Mouse (Mus musculus) cerebellum, adult 2 months (tissue): Measurements from ENCODE around the gene Atxn1. TPM values are rescaled to one million over a fixed set of nuclear protein-coding genes. Genes with fewer than 3 reads are reported as not detected.

Experiments
- DNase-seq, 2 experiments: peaks; one replicate each; pipeline ENCODE4 v3.0.0; 2021
- H3K27ac ChIP-seq: fragments of 200-500 bp; 2 replicates; pipeline ENCODE4 v1.5.1; 2012; ENCODE audit warnings: low read length, control low read depth, inconsistent platforms; ENCODE audit not compliant: insufficient read depth
- H3K27me3 ChIP-seq: fragments of 200-500 bp; 2 replicates; pipeline ENCODE4 v1.6.1; 2012; ENCODE audit warnings: inconsistent platforms, mild to moderate bottlenecking, low read length, moderate library complexity; ENCODE audit not compliant: control insufficient read depth, insufficient read depth
- H3K4me1 ChIP-seq: fragments of 200-500 bp; 2 replicates; pipeline ENCODE4 v1.6.1; 2011; ENCODE audit warnings: low read length; ENCODE audit not compliant: control insufficient read depth, insufficient read depth
- H3K4me3 ChIP-seq: fragments of 200-500 bp; replicated peaks from 2 replicates; pipeline ENCODE3; 2011; ENCODE audit warnings: mild to moderate bottlenecking, low read depth, low read length, control low read depth; ENCODE audit not compliant: insufficient read depth
- CTCF ChIP-seq: fragments of 200-500 bp; IDR thresholded peaks from 2 replicates; pipeline ENCODE4 v1.5.1; 2011; ENCODE audit warnings: low read depth, mild to moderate bottlenecking, control low read depth, low read length, moderate library complexity, borderline replicate concordance; ENCODE audit not compliant: insufficient read depth
- POLR2A ChIP-seq: fragments of 200-500 bp; IDR thresholded peaks from 2 replicates; pipeline ENCODE4 v1.6.1; 2011; ENCODE audit warnings: low read length, control low read depth, borderline replicate concordance; ENCODE audit not compliant: insufficient read depth
- WGBS: fragments of 180-500 bp; shearing (Covaris S2); methylation state at CpG from one replicate; pipeline ENCODE4 v1.1.7; 2018; 5-methylcytosine and 5-hydroxymethylcytosine counted together
- polyA plus RNA-seq: library from polyadenylated mRNA; depleted of rRNA; stranded (reverse); fragments of >200 nt; gene quantifications from 2 replicates; pipeline ENCODE4 v1.2.3, GENCODE M21; 2012

Atxn1 gene
- polyA plus RNA-seq, 1 experiment = 16.9 TPM

DNA sequence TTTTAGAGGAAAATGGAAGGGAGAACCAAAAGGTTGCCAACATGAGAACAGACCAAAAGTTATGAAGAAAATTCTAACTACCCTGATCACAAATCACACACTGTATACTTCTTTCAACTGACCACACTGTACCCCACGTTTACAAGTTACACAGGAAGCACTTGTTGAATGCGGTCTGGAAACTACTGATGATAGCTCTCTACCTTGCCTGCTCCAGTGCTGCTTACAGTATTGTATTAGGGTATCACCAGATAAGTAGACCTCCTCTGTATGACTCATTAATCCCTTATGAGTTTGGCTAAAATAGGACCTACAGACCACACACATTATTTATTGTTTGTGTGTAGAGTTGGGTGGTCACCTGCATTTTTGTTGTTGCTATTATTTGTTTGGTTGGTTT lies 113.1 kb downstream of the Atxn1 start:
- Histone ChIP-seq H3K4me3 (no peak overlapping the region), H3K27me3 (no peaks in the 10 kb centered on the region), H3K4me1 (peaks cover 2% of the 10 kb centered on the region), H3K27ac (no peak overlapping the region)
- TF ChIP-seq CTCF (no peak), POLR2A (no peak)
- DNase-seq = no peak
- 90% methylated on average over 2 of the region's 2 CpGs for WGBS

DNA sequence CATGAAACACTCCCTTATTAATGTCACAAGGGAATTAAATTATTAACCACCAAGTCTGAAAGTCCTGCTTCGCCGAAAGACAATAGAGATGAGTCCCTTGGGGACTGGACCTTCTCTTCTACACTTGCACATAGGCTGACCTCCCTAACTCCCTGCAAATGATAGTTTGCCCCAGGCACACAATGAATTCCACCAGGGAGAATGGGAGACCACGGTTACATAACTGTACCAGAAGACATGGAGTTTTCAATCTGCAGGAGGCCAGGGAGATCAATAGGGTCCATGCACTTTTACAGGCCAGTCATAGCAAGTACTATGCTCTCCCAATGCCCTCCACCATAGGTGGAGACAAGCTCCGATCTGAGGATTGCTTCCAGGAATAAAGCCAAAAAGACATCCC lies 113.7 kb downstream of the Atxn1 start:
- Histone ChIP-seq H3K4me1 (peaks cover 2% of the 10 kb centered on the region), H3K27me3 (no peaks in the 10 kb centered on the region), H3K27ac (no peak overlapping the region), H3K4me3 (no peak overlapping the region)
- TF ChIP-seq POLR2A (no peak), CTCF (no peak)
- no peak for DNase-seq
- WGBS = 82% methylated on average over 4 of the region's 4 CpGs

DNA sequence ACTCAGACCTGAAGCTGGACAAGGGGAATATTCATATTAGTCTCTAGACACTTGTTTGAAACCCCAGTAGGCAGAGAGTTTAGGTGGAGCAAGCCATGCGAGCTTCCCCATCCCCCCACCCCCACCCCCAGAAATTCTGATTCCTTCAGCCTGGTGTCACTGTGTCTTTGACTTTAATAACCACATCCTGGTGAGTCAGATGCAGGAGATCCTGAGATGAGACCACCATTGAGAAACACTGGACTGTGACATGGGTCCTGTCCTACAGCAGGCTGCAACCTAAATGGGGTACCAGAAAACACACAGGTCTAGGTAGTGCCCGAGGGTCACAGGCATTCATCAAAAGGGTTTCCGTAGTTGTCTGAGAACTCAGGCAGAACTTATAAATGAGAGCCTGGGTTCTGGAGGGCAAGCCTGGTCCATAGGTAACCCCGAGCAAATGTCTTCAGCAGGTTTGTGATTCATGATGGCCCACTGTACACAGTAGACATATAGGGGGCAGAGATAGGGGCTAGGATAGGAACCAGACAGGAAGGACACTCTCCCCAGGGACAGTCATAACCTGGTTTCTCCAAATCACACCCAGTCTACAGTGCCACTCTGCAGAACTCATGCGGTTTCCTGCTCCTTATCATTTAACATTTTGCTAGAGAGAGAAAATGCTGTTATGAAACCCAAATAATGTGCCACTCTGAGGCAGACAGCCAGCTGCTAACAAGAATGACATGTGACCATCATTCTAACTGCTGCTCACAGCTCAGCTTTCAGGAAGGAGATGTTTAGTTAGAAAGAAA lies 114.4 kb downstream of the Atxn1 start:
- Histone ChIP-seq H3K27ac (no peak overlapping the region), H3K4me1 (peaks cover 2% of the 10 kb centered on the region), H3K27me3 (no peaks in the 10 kb centered on the region), H3K4me3 (no peak overlapping the region)
- no peak for DNase-seq
- TF ChIP-seq POLR2A = no peak
- no peak for TF ChIP-seq CTCF
- 90% methylated on average over 5 of the region's 5 CpGs for WGBS

DNA sequence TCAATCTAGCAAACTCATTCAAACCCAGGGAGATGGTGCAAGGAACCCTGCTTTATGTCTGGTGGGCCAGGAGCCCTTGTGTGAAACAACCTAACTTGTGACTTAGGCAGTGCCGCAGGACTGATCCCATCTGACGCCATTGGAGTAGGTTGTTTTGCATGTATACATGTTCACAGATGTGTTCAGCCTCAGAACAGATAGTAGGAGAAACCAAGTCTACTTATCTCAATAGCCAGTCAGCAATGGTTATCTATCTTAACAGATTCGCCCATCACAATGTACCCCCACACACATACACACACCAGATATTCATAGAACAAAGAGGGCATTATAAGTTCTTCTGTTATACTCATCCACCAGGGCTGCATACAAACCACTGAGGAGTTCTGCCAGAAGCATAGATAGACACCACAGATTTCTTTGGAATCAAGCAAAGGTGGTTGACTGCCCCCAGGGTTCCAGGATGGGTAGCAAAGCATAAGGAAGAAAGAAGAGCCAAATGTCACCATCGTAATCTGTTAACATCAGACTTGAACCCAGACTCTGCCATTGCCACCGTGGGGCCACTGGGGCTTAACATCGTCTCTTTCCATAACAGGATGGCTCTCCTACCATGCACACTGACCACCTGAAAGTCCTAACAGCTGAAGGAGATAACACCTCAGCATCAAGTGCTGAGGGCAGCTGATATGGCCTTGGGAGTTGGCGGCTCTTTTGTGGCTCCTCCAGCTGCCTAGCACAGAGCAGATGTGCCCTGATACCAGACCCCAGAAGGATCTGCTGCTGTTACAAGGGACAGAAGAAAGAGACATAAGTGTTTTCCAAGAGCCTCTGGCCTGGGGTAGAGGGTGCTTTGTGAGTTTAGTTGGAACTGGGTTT lies 115.4 kb downstream of the Atxn1 start:
- WGBS = 79% methylated on average over 7 of the region's 7 CpGs
- peaks cover 2% of the 10 kb centered on the region; the same call in 1 of the 2 replicates for H3K4me1 ChIP-seq
- no peaks in the 10 kb centered on the region for H3K27me3 ChIP-seq
- no peak overlapping the region for H3K4me3 ChIP-seq
- DNase-seq = no peak
- H3K27ac ChIP-seq = no peak overlapping the region
- TF ChIP-seq POLR2A = no peak
- TF ChIP-seq CTCF = no peak

DNA sequence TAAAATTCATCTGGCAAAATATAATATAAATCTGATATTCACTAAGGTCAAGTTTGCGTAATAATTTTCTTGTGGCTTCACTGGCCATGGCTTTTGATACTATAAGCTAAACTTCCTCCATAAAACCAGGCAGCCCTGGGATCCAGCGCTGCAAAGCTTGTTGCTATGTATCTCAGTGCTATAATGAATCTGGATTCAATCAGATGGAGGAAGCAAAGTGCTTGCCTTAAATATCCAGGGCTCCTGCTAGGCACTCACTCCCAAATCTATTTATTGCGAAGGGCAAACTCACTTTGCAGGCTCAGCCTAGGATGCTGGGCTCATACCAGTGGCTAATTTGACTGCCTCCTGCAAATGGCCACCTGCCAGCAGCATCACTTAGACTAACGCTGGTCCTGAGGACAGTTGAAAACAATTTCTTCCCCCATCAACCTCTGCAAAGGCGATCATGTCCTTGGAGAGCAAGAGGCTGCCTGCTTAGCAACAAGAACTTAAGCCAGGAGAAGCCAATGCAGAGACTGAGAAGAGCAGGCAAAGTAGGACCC lies 122.2 kb downstream of the Atxn1 start:
- DNase-seq = no peak
- WGBS = 50% methylated on average over 5 of the region's 5 CpGs

DNA sequence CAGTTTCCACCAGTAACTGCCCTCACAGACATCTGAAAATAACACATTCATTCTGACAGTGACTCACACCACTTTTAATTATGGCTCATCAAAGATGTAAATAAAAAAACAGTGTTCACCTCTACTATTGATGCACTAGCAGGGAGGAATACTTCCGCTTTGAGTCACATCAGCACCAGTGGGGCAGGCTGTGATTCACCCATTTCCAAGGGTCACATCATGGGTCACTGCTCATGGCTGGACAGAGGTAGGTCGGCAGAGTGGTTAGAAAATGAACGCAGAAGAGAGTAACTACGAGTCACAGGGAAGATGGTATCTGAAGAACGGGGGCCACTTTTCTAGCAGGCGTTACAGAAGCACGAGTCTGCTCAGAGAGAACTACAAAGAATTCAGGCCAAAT lies 124.9 kb downstream of the Atxn1 start:
- Histone ChIP-seq H3K4me1 (peaks cover 7% of the 10 kb centered on the region; the same call in 1 of the 2 replicates), H3K27me3 (no peaks in the 10 kb centered on the region), H3K4me3 (no peak overlapping the region), H3K27ac (no peak overlapping the region)
- WGBS = 65% methylated on average over 7 of the region's 7 CpGs
- no peak for DNase-seq
- TF ChIP-seq POLR2A = no peak
- no peak for TF ChIP-seq CTCF

More for the DNA sequence above, 122.2 kb downstream of the Atxn1 start:
- Histone ChIP-seq H3K4me3 (no peak overlapping the region), H3K4me1 (peaks cover 7% of the 10 kb centered on the region; the same call in 1 of the 2 replicates), H3K27ac (no peak overlapping the region), H3K27me3 (no peaks in the 10 kb centered on the region)
- TF ChIP-seq CTCF = no peak
- TF ChIP-seq POLR2A = no peak

DNA sequence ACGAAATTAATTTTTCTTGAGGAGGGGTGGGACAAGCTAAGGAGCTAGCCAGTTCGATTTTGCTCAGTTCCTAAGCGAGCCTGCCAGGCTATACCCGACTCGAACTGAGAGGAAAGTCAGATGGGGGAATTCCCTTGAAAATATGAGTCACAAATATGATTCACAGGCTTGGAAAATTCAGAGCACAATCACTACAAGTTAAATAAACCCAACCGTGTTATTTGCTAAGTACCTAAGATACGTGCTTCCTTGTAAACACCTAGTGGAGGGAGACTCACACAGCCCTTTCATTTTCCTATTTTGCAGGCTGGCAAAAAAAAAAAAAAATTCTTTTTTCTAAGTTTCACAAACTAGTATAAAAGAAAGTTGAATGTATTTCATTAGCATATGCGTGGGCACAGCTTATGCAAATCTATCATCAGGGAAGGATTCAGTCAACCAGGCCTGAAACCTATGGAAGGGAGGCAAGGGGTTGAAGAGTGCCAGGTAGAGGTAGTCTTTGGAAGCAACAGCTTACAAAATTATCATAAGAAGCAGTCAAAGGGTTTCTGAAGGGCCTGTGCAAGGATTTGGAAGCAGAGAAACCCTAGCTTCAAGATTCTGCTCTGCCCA lies 127.1 kb downstream of the Atxn1 start:
- no peak for DNase-seq
- WGBS = 92% methylated on average over 8 of the region's 8 CpGs
- Histone ChIP-seq H3K4me3 (no peak overlapping the region), H3K27me3 (no peaks in the 10 kb centered on the region), H3K27ac (no peak overlapping the region), H3K4me1 (peaks cover 5% of the 10 kb centered on the region; the same call in 1 of the 2 replicates)
- no peak for TF ChIP-seq POLR2A
- no peak for TF ChIP-seq CTCF
